Mouse (Mus musculus) small intestine, adult 2 months (tissue): ENCODE data around the gene Mcm10. TPM values are rescaled to one million over a fixed set of nuclear protein-coding genes. Genes with fewer than 3 reads are reported as not detected.
A peak's percentile ranks its signal among the peaks of the same experiment; 100 is the strongest.

Experiments used
- H3K27ac ChIP-seq: fragments of 200-500 bp; 2 replicates; pipeline ENCODE4 v1.5.1; 2012; ENCODE audit warnings: low read depth, low read length, control low read depth, inconsistent platforms; ENCODE audit not compliant: insufficient read depth
- H3K27me3 ChIP-seq: fragments of 200-500 bp; 2 replicates; pipeline ENCODE4 v1.6.1; 2012; ENCODE audit warnings: mild to moderate bottlenecking, moderate library complexity, low read length, inconsistent platforms; ENCODE audit not compliant: control insufficient read depth, insufficient read depth
- H3K36me3 ChIP-seq: fragments of 200-500 bp; 2 replicates; pipeline ENCODE4 v1.6.1; 2012; ENCODE audit warnings: mild to moderate bottlenecking, low read length, control low read depth, inconsistent platforms; ENCODE audit not compliant: control insufficient read depth, insufficient read depth
- H3K4me1 ChIP-seq: fragments of 200-500 bp; 2 replicates; pipeline ENCODE4 v1.6.1; 2012; ENCODE audit warnings: low read length, inconsistent platforms, mixed read lengths; ENCODE audit not compliant: control insufficient read depth, insufficient read depth, insufficient read length
- H3K4me3 ChIP-seq: fragments of 200-500 bp; 2 replicates; pipeline ENCODE4 v1.5.1; 2012; ENCODE audit warnings: low read depth, mild to moderate bottlenecking, control low read depth, inconsistent platforms, low read length, moderate library complexity
- CTCF ChIP-seq: fragments of 200-500 bp; IDR thresholded peaks from 2 replicates; pipeline ENCODE4 v1.5.1; 2012; ENCODE audit warnings: low read depth, mild to moderate bottlenecking, control low read depth, inconsistent platforms, low read length, moderate library complexity, mixed read lengths; ENCODE audit not compliant: insufficient replicate concordance, insufficient read length; ENCODE audit errors: extremely low read depth
- POLR2A ChIP-seq: fragments of 200-500 bp; IDR thresholded peaks from 2 replicates; pipeline ENCODE4 v1.6.1; 2012; ENCODE audit warnings: low read depth, mild to moderate bottlenecking, control low read depth, inconsistent platforms, low read length, moderate library complexity
- WGBS: fragments of 180-500 bp; shearing (Covaris S2); methylation state at CpG from one replicate; pipeline ENCODE4 v1.1.7; 2018; 5-methylcytosine and 5-hydroxymethylcytosine counted together
- polyA plus RNA-seq: library from polyadenylated mRNA; depleted of rRNA; stranded (reverse); fragments of >200 nt; gene quantifications from 2 replicates; pipeline ENCODE4 v1.2.3, GENCODE M21; 2012; rRNA removed

Mcm10 gene
- 3.3 and 9.1 TPM in 2 replicates for polyA plus RNA-seq

GRCm38 (mm10) chr2:5012491-5013324 is at the start of gene Mcm10:
TSS of gene Mcm10 (minus strand) at chr2:5012791.
- 2% methylated on average over 32 of the region's 32 CpGs for WGBS
- Histone ChIP-seq H3K4me3 (peak within 1 kb of the TSS; percentile 76), H3K36me3 (peaks cover 10% of the 10 kb centered on the region; the same call in 1 of the 2 replicates), H3K27me3 (no peaks in the 10 kb centered on the region), H3K27ac (peak within 1 kb of the TSS; percentile 60), H3K4me1 (peaks cover 10% of the 10 kb centered on the region; the same call in 1 of the 2 replicates)
- TF ChIP-seq POLR2A (no peak), CTCF (no peak)

GRCm38 (mm10) chr2:5061133-5061708 is 48.6 kb upstream of the Mcm10 start:
- H3K27me3 ChIP-seq, result no peaks in the 10 kb centered on the region
- TF ChIP-seq CTCF (no peak), POLR2A (no peak)
- H3K4me1 ChIP-seq, result peaks cover 15% of the 10 kb centered on the region; the same call in 1 of the 2 replicates
- peaks cover 16% of the 10 kb centered on the region for H3K36me3 ChIP-seq
- 74% methylated on average over 8 of the region's 8 CpGs for WGBS
- no peak overlapping the region for H3K27ac ChIP-seq
- peak overlapping the region; percentile 17; the same call in 1 of the 2 replicates for H3K4me3 ChIP-seq

- no peak overlapping the region for H3K27ac ChIP-seq
- WGBS, result 90% methylated on average over 4 of the region's 4 CpGs
- H3K4me1 ChIP-seq, result peaks cover 15% of the 10 kb centered on the region; the same call in 1 of the 2 replicates
- no peaks in the 10 kb centered on the region for H3K27me3 ChIP-seq
- H3K4me3 ChIP-seq, result no peak overlapping the region
- H3K36me3 ChIP-seq, result peaks cover 19% of the 10 kb centered on the region
- TF ChIP-seq POLR2A (no peak), CTCF (no peak)
Measured at GRCm38 (mm10) chr2:5059997-5060396, 47.4 kb upstream of the Mcm10 start.

GRCm38 (mm10) chr2:5058436-5058835 is 45.8 kb upstream of the Mcm10 start:
- 86% methylated on average over 5 of the region's 5 CpGs for WGBS

GRCm38 (mm10) chr2:5050562-5050961 is 38.0 kb upstream of the Mcm10 start:
- 69% methylated on average over 2 of the region's 2 CpGs for WGBS
- peaks cover 64% of the 10 kb centered on the region for H3K36me3 ChIP-seq
- no peak overlapping the region for H3K27ac ChIP-seq
- no peak for TF ChIP-seq CTCF
- TF ChIP-seq POLR2A, result no peak
- no peaks in the 10 kb centered on the region for H3K4me1 ChIP-seq
- no peaks in the 10 kb centered on the region for H3K27me3 ChIP-seq
- H3K4me3 ChIP-seq, result no peak overlapping the region

More at GRCm38 (mm10) chr2:5058436-5058835, 45.8 kb upstream of the Mcm10 start:
- Histone ChIP-seq H3K27ac (no peak overlapping the region), H3K4me3 (no peak overlapping the region), H3K27me3 (no peaks in the 10 kb centered on the region), H3K36me3 (peaks cover 31% of the 10 kb centered on the region), H3K4me1 (peaks cover 8% of the 10 kb centered on the region; the same call in 1 of the 2 replicates)
- TF ChIP-seq POLR2A (no peak), CTCF (no peak)

- Histone ChIP-seq H3K27me3 (no peaks in the 10 kb centered on the region), H3K27ac (no peak overlapping the region), H3K36me3 (peaks cover 70% of the 10 kb centered on the region), H3K4me1 (peaks cover 10% of the 10 kb centered on the region; the same call in 1 of the 2 replicates), H3K4me3 (no peak overlapping the region)
- 92% methylated on average over 2 of the region's 2 CpGs for WGBS
- TF ChIP-seq CTCF (no peak), POLR2A (no peak)
Measured at GRCm38 (mm10) chr2:5047016-5047415, 34.4 kb upstream of the Mcm10 start.
